Mouse (Mus musculus): Measurements from ENCODE around the gene As3mt.

The As3mt gene

DNA sequence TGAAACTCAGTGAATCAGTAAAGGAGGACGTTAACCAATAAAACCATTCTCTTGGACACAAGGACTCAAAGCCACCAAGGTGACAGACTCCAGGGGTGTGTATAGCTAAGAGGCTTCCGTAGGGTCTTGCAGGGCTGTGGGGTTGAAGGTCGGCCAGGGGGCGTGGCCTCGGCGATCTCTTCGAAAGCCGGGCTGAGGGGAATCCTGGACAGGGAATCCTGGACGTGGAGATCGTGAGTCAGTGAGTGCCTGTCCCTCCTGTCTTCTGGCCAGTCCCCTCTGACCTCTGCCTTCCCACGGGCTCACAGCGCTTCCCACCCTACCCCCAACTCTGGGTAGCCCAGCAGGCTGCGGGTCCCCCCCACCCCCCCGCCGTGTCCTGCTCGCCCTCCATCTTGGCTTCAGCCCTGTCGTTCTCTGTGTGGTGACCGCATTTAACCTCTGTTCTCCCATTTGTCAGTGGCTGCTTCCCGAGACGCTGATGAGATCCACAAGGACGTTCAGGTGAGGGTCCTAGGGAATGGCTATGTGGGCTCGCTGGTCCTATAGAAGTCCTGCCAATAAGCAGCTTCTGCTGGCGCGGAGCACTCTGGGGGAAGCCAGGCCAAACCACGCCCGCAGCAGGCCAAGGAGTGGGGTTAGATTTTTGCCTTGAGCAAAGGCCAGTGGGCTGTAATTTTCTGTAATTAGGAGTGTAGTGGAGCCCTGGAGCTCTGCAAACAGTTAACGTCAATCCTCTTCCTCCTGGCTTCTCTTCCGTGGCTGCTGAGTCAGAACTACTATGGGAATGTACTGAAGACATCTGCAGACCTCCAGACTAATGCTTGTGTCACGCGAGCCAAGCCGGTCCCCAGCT is at the start of gene As3mt:
Gene As3mt, plus strand, starts transcription at position 163 of the 856 bp plus-strand sequence.
- DNase-seq, result peak; percentile 85 to 87

DNA sequence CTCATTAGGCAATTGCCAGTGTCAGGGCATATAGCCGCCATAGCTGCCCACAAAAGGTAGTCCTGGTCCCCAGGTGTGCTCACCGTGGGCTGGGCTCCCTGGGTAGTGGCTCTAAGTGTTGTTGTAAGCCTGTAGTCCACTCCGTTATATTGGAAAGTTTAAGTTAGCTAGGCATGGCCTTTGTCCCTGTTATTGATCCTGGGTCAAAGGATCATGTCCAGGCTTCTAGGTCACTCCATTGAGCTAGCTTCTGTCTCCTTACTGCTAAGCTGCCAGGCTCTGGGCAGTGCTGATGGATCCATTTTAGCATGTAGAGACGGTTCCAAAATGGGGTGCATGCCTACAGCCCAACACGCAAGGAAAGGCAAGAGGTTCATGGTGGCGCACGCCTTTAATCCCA is 48.9 kb upstream of the As3mt start:
- no peak for DNase-seq

DNA sequence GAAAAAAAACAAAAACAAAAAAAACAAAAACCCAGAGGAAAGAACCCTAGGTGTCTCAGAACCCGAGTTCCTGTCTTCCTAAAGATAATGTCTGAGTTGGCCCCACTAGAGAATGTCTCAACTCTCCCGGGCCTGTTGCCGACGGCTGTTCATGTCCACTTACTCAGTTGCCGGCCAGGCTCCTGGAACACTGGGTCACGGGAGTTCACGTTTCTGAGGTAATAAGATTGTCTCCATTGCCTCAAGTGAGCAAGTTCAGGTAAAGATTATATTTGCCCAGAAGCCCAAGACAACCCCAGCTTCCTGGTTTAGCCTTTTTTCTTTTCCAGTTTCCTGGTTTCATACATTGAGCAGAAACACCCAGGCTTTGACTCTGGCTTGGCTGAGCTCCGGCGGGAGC is 48.4 kb upstream of the As3mt start:
- no peak for DNase-seq

DNA sequence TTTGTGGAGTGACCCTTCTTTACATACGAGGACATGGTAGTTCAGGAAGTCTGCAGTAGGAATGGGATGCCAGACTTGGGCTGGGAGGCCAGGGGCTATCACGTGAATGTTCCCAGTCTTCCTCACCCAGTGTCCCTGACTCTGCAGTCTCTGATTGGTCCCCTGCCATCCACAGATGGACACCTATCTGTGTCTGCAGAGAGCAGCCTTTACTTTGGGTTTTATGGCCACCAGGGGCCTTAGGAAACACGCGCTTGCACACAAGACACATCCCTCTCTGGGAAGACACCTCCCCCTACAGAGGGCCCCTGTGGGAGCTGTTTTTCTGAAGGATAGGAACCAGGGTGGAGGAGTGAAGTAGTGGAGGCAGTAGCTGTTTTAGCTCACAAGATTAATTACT is 45.7 kb upstream of the As3mt start:
- no peak for DNase-seq

DNA sequence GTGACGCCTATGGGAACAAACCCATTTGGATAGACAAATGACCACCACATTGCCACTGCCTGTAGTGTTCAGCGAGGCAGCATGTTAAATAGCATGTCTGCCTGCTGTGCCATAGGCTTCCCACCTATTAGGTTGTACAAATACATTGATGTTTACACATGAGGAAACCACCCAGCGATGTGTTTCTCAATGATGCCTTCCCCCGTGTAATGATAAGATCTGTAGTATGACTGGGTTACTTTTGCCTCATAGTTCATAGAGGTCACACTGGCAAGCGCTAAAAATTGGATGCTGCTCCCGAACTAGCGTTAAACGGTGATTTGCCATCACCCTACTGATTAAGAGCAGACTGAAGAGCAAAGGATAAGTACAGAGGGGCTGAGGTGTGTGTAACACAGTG is 45.0 kb upstream of the As3mt start:
- DNase-seq, result no peak

DNA sequence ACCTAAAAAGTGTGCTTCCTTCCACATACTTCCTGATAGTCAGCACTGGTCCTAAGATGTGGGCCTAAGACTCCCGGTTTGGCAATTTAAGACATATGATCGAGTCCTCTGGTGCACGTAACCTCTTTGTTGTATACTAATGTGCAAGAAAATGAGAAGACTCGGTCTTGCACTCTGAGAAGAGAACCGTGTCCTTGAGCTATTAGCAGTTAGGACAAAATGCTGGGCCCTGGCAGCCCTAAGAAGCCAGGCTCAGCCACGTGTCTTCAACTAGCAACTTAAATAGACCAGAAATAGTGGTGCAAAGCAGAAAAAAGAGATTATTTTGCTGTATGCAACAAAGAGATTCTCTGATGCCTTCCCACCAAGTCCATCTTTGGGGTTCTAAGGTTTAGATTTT is 44.5 kb upstream of the As3mt start:
- no peak for DNase-seq

DNA sequence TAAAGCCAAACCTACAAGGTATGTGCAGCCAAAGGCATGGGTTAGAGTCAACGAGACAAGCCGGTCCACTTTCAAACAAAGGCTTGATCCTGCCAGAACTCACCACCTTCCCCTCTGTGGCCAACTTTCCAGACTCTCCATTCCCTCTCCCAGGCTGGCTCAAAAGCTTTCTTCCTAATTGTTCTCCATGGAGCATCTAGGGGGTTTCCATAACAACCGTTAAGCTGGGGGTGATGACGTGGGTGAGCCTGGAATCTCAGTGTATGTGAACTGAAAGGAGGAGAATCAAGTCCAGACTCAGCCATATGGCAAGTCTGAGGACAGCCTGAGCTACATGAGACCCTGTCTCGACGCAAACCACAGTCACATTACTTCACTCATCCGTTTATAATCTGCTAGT is 41.8 kb upstream of the As3mt start:
- no peak for DNase-seq

DNA sequence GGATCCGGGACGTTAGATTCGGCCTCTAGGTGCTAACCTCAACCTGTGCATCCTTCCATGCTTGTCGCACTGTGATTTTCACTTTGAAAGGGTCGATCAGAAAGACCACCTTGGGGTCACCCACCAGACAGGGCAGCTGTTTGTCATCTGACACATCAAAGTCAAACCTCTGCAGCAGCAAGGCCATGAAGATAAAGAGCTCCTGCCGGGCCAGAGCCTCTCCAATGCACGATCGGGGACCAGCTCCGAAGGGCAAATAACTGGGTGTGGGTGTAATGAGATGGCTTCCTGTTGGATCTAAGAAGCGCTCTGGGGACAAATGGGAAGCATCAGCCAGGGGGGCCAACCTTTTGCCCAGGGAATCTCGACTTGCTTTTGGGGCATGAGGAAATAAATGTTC is 40.0 kb upstream of the As3mt start:
- DNase-seq, result no peak

DNA sequence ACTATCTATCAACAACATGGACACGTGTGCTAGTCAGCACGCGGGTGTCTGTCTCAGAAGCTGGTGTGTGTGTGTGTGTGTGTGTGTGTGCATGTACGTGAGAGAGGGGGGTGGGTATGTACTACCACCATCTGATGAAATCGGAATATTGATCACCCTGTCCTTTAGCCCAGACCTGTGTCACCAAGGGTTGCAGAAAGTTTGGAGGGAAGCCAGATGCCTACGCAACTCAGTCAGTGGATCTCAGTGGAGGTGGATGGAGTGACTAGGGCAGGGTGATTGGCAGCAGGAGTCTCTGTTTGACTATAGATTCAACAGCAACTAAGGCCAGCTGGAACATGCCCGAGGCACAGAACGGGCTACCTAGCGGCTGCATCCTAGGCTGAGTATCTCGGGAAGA is 39.0 kb upstream of the As3mt start:
- DNase-seq, result no peak

DNA sequence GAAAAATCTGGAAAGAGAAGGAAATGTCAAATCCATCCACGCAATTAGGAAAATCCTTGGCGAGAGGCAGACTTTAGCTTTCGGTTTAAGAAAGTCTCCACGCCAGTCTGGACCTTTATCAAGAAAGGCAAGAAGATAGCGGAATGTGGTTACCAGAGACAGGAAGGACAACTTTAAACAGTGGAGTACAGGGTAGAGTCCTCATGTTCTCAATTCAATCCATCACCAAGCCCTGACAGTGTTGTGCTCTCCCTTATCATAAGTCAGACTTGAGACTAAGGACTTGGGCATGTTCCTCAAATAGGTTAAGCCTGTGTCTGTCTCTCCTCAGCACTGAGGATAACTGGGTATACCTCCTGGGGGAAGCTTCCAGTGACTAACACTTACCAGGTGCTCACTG is 37.5 kb upstream of the As3mt start:
- DNase-seq, result no peak

DNA sequence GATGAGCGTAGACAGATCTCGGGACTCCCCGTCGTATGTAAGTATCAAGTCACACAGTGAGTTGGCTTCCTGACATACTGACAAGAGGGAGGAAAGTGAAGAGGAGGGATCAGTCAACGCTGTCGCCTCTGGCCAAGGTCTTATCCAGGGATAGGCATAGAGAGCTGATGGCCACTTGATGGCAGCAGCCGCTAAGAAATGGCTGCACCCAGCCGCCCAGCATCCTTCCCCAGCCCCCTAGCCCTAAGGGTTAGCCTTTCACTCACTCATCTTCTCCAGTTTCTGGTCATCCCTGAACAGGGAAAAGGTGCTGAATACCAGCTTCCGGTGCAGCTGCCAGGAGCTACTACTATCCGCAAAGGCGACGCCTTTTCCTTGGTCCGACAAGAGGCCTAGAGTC is 36.6 kb upstream of the As3mt start:
- peak in 1 of 2 experiments; percentile 58 for DNase-seq

DNA sequence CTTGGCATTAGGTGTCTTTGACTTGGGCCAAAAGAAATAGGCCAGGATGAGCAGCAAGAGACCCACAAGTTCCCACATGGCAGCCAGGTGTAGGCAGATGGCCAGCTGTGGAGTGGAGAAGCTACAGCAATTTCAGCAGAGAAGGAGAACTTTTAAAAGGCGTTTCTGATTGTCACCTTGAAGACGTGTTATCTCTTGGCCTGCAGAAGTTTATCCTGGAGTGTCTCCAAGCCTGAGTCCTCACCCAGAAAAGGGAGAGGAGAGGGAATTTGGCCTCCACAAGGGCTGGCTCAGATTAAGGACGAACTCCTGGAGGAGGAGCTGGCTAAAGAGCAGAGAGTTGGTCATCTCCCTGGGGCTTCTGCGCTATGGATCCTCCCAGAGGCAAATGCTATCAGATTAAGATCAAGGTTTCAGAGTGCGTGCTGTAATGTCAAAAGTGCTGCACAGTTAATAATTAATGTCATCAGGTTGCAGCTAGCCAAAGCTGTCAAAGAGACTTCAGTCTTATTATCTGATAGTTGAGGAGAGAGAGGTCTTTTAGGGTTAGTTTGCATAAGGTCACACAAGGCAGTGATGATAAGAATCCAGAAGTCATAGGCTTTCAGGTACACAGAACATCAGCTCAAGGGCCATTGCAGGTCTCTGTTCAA is 34.4 kb upstream of the As3mt start, which contains the start of gene Cyp17a1:
Gene Cyp17a1, minus strand, starts transcription at position 407 of the 653 bp plus-strand sequence.
- DNase-seq, result no peak

DNA sequence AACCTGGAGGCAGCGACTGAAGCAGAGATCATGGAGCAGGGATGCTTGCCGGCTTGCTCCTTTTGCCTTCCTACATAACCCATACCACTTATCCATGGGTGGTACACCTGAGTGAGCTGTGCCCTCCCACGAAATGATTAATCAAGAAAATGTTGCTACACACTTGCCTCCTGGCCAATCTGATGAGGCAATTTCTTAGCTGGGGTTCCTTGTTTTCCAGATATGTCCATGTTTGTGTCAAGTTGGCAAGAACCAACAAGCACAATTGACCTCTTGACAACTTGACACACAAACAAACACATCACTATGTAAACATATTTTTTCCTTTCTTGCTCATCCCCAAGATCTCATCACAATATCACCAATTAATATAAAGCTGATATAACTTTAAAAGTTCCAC is 31.6 kb upstream of the As3mt start:
- no peak for DNase-seq

DNA sequence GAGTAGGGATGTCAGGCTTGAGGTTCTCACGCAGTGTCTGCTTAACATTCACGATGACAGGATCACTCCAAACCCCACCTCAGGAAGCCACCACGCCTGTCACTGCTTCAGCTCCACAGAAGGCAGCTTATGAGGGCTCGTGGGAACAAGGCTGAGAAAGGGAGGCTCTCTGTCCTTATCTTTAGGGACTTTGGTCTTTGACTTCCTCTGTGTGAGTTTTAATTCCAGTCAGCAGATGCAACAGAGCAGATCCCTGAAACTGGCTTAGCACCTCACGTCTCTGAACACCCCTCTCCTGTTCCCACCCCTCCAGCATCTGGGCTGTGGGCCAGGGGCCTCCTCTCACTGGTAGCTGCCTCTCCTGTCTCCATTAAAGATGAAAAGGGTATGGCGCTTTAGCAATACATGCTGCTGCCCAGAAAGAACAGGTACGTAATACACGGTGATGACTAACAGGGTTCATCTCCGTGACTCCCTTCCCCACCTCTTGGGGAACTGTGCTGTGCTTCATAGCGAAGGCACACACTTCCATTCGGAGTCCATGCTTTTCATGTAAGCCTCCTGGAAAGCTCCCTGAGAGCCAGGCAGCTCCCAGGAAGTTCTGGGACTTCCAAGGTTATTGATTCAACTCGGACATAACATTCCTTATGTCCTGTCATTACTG is 27.4 kb upstream of the As3mt start:
- no peak for DNase-seq

DNA sequence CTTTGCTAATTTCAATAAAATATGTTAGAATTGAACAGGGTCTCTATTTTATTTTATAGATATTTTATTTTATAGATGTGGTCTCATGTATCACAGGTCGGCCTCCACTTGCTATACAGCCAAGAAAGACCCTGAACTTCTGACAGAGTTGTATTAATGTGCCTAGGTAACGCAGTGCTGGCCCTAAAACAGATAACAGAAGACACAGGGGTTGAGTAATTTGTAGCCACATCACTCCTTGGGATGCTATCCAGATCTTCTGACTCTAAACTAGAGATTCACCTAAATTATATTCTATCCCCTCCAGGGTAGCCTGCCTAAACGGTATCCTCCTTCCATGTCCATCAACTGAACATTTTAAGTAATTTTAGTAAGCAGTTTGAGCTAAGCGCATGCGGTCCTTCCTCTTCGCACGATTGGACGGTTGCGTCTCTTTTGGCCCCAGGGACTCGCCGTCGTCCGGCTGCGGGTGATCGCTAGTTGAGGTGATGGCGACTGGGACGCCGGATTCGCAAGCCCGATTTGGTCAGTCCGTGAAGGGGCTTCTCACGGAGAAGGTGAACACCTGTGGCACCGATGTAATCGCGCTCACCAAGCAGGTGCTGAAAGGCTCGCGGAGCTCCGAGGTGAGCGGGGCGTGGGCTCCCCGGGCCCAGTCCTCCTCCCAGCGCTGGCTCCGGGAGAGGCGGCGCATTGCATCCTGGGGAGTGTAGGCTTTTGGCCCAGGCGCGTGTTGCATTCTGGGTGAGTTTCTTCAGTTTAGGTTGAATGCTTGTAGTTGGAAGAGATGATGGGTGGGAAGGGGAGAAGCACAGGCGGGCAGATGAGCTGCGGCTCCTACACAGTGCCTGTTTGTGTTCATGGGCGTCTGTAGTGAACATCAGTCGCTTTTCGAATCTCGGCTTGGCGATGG is 17.5 kb upstream of the As3mt start, which contains the start of gene Borcs7:
Gene Borcs7, plus strand, starts transcription at position 447 of the 913 bp plus-strand sequence.
- DNase-seq, result peak; percentile 80 to 86

DNA sequence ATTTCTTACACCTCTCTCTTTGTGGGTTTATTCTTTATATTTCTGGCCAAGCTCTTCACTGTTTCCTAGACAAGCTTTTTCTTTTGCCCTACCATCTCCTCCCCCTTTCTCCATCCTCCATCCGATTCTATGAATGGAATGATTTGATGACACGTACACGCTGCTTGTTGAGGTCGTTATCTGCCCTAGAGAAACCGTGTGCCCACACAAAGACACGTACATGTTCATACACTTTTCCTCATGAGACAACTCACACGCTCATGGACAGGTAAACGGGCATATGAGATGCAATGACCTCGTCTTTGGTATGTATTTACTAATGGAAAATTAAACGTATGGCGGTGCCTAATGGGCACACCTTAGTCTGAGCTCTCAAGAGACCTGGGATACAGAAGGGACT is 16.9 kb upstream of the As3mt start:
- no peak for DNase-seq

DNA sequence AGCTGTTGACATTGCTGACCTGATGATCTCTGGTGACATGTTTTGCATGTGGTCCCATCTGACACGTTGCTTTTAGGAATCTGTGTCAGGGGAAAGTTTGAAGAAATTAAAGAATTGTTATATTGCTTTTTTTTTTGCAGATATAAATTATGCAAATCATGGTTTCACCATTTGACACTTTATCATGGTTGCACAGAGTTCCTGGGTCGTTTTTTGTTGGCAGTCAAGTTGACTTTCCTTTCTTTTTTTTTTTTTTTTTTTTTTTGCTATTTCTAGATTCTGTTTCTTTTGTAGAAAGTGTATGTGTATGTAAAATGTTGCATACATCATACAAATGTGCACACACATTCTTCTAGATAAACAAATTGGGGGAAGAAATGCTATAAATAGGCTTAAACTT is 16.2 kb upstream of the As3mt start:
- no peak for DNase-seq

DNA sequence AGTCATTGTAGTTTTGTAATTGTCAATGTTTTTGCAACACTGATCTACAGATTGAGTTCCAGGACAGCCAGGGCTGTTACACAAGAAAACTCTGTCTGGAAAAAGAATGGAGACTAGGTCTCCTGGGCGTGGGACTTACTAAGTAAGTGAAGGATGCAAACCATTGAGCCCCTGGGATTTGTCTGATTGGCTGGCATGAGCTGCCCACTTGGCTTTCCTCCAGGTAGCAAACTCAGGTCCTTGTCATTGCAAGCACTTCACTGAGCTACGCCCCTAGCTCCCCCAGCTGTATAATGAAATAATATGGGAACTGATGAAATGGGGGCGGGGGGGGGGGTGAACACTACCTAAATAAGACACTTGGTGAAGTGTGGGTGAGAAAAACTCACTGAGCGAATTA is 14.1 kb upstream of the As3mt start:
- DNase-seq, result no peak

DNA sequence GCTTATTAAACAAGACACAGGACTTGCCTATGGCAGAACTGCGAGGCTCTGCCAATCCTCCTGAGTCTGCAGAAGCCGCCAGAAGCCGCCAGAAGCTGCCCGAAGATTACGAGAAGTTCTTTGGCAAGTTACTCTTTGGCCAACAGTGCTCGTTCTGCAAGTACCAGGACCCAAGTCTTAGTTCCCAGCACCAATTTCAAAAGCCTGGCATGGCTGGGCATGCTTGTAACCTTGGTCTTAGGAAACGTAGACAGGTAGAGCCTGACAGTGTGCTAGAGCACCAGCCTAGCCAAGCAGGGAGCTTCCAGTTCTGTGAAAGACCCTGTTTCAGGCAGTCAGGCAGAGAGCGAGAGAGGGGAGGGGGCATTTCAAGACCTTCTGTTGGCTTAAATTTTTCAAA is 10.8 kb upstream of the As3mt start:
- DNase-seq, result no peak

DNA sequence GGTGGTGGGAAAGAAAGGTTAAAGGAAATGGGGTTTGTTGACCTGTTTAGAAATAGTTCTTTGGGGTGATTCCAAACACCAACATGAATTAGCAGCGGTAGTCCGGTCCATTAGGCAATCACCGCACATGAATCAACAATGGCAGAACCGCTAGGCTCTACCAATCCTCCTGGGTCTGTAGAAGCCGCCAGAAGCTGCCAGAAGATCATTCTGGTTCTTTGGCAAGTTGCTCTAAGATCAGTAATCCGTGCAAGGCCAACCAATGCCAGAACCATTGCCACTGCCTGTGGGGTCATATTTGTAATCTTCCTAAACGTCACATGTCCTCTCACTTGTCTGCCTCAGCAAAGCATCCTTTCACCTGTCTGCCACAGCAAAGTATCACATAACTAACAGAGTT is 10.3 kb upstream of the As3mt start:
- no peak for DNase-seq

DNA sequence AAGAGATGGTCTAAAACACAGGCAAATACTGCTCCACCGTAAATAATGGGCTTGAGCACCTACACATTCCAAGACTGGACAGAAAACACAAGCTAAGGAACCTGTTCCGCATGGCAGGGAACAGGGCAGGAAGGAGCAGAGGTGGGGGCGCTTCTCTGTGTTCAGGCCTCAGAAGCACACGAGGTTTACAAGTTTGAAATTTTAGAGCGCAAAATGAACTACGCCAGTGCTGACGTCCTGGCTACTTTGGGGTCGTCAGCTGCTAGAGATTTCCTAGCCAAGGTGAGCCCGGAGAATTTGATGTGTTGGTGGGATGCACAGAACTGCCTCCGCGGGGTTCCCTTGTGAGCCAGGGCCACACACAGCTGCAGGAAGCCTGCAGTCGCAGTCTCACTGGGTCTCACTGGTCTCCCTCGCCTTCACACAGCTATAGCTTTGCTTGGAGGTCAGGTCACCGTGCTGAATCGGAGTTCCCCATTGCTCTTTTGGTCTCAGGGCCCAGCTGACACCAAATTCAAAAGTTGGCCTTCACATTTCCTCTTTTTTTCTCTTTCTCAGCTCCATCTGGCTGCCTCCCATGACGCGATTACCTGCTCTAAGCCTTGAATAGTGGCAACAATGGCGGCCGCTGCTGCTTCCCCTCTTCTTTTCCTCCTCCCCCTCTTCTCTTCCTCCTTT is 9.3 kb upstream of the As3mt start:
- no peak for DNase-seq

DNA sequence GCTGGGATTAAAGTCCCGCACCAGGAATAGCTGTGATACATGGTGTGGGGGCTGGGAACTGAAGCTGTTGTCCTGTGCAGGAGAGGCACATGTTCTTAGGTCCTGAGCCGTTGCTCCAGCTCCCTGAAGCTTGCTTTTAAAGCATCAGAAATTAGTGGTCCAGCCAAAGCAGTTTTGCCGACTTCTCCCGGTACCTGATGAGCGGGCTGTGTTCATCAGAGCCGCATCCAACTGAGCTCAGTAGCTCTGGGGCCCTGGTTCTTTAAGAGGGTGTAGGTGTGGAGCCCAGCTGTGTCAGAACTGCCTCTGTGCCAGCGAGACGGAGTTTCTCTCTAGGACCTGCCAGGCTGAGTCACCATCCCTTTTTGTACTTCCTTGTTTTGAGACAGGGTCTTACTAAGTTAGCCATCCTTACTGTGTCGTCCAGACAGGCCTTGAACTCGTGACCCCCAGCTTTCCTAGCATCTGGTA is 8.2 kb upstream of the As3mt start:
- no peak for DNase-seq

Data from kidney, adult 8-10 months (tissue).